Mouse (Mus musculus): ENCODE data around the gene Xrn1.

- TF ChIP-seq CTCF (IDR thresholded peaks at IDR 0.05; ENCODE audit: borderline replicate concordance, insufficient read depth, low read depth, low read length) (no peak), POLR2A (IDR thresholded peaks at IDR 0.05; ENCODE audit: borderline replicate concordance, insufficient read depth, low read length) (no peak)
These were observed 3.1 kb downstream of the Xrn1 start for GRCm38 (mm10) chr9:95957611-95958010.

Measured in cerebellum, adult 2 months (tissue).